In genomic region chr8:72583056-72583771, GRCm38 (mm10) we compare ENCODE assay signal across 8 mouse cellular contexts. TPM values are rescaled to one million over a fixed set of nuclear protein-coding genes. Genes with fewer than 3 reads are reported as not detected.
DNase-seq lines count a peak whose midpoint lies in the region; ATAC-seq lines count a peak whose summit lies in the region.

No protein-coding gene starts in this region.

- no peak overlapping the region for H3K9ac ChIP-seq in liver, embryonic 16.5 days (ENCODE audit: low read depth, low read length)

- peak overlapping the region; percentile 67 for H3K27ac ChIP-seq in liver, embryonic 16.5 days (ENCODE audit: low read length)

- no peaks in the 10 kb centered on the region; the same call in 1 of the 2 replicates for H3K4me1 ChIP-seq in liver, embryonic 16.5 days (ENCODE audit: control insufficient read depth, low read depth, low read length)

- no peaks in the 10 kb centered on the region for H3K27me3 ChIP-seq in liver, embryonic 16.5 days (ENCODE audit: control insufficient read depth, insufficient read depth, low read depth, low read length)

- no peaks in the 10 kb centered on the region for H3K9me3 ChIP-seq in liver, embryonic 16.5 days (replicated peaks; ENCODE audit: control insufficient read depth, low read length)

- H3K36me3 ChIP-seq in liver, embryonic 16.5 days (ENCODE audit: control insufficient read depth, insufficient read depth): no peaks in the 10 kb centered on the region

- H3K4me3 ChIP-seq in liver, embryonic 16.5 days (ENCODE audit: low read depth, low read length): no peak overlapping the region

- ATAC-seq in liver, embryonic 16.5 days (ENCODE audit: low read depth): peak; percentile 47; the same call in 1 of the 2 replicates

- intact Hi-C loops in left cerebral cortex, postnatal 4 days (cut with DNase I): no loop called here

- 31% methylated on average over 7 of the region's 7 CpGs for WGBS in liver, embryonic 16.5 days (ENCODE audit: insufficient replicate concordance)

- no peak overlapping the region for H3K4me2 ChIP-seq in liver, embryonic 16.5 days (ENCODE audit: low read depth, low read length)

- peak; percentile 37 for DNase-seq in left cerebral cortex, postnatal 4 days
- DNase-seq in left cerebral cortex, adult 9 months (ENCODE audit: low spot score in 2 of 2): no peak
- DNase-seq in MN1 (ENCODE audit: low spot score): peak; percentile 81
- DNase-seq in gastrocnemius, adult 18-20 months (ENCODE audit: low spot score): peak; percentile 80
- DNase-seq in thymus, postnatal 25 days: peak; percentile 28
- DNase-seq in embryo, embryonic 9.5 days (ENCODE audit: extremely low spot score): no peak
- DNase-seq in left cerebral cortex, adult 8-10 months (ENCODE audit: low spot score in 2 of 2): no peak

RNA-seq across cellular contexts. Expression of gene Tmem38a, which starts 11.4 kb away (rescaled TPM):
- total RNA-seq in left cerebral cortex, postnatal 4 days (2021): 10 to 100 TPM; 32.4 to 33.4 TPM
- total RNA-seq in gastrocnemius, adult 18-20 months (2021): 1,000 to 10,000 TPM; 1,126 to 1,216 TPM
- polyA plus RNA-seq in liver, embryonic 16.5 days (2015; fragmentation: Nextera tagmentation; extraction: Ambion mirVana): 2.6 and 4.5 TPM in 2 replicates
- total RNA-seq in left cerebral cortex, adult 8-10 months (2022): 100 to 1,000 TPM in 3 of 4 experiments, 10 to 100 TPM in 1; 99.3 to 108 (median 103) TPM

RNA-seq across cellular contexts. Expression of gene Smim7, which starts 12.3 kb away (rescaled TPM):
- 100 to 1,000 TPM; 131 to 140 TPM for total RNA-seq in left cerebral cortex, postnatal 4 days (2021)
- total RNA-seq in gastrocnemius, adult 18-20 months (2021): 10 to 100 TPM; 61.8 to 61.9 TPM
- polyA plus RNA-seq in liver, embryonic 16.5 days (2015; fragmentation: Nextera tagmentation; extraction: Ambion mirVana): 40.1 and 40.8 TPM in 2 replicates
- total RNA-seq in left cerebral cortex, adult 8-10 months (2022): 100 to 1,000 TPM; 107 to 130 (median 118) TPM

RNA-seq across cellular contexts. Expression of gene Med26, which starts 35.1 kb away (rescaled TPM):
- 10 to 100 TPM; 13.3 to 13.8 TPM for total RNA-seq in left cerebral cortex, postnatal 4 days (2021)
- 10 to 100 TPM in 1 of 2 experiments, 1 to 10 TPM in 1; 7.4 to 15.8 TPM for total RNA-seq in gastrocnemius, adult 18-20 months (2021)
- polyA plus RNA-seq in liver, embryonic 16.5 days (2015; fragmentation: Nextera tagmentation; extraction: Ambion mirVana): 6.2 and 6.3 TPM in 2 replicates
- 10 to 100 TPM in 1 of 4 experiments, 1 to 10 TPM in 3; 8.8 to 10.7 (median 9.2) TPM for total RNA-seq in left cerebral cortex, adult 8-10 months (2022)

Comparison
In these comparisons a context has a peak if more than half of its experiments do, and no peak if none do; other contexts are left out.
1. DNase-seq: peak in left cerebral cortex, postnatal 4 days (single experiment), MN1 (single experiment), gastrocnemius, adult 18-20 months (single experiment) and thymus, postnatal 25 days (single experiment); none in left cerebral cortex, adult 9 months (0 of 2), embryo, embryonic 9.5 days (single experiment) and left cerebral cortex, adult 8-10 months (0 of 2).
2. RNA of gene Tmem38a, which starts 11.4 kb away (total RNA-seq): 1,126 to 1,216 TPM in gastrocnemius, adult 18-20 months; 99.3 to 108 TPM in left cerebral cortex, adult 8-10 months and 32.4 to 33.4 TPM in left cerebral cortex, postnatal 4 days; every median in the first group is over 10 times any median in the second.